Mouse (Mus musculus) c-Kit-negative CD71-positive TER-119-positive erythroid progenitor cells, embryonic 14.5 days (primary cell): ENCODE measurements around the gene Trpd52l3.
"Not testable (repeated sequence)": the region's sequence is repeated elsewhere in the genome, so short reads cannot be mapped to it uniquely, and the experiment has no call there.

ENCODE experiments used
- DNase-seq: peaks from one replicate; pipeline ENCODE4 v3.0.0-alpha.2; 2013; ENCODE audit warnings: low read depth, low spot score

Gene Trpd52l3

DNA sequence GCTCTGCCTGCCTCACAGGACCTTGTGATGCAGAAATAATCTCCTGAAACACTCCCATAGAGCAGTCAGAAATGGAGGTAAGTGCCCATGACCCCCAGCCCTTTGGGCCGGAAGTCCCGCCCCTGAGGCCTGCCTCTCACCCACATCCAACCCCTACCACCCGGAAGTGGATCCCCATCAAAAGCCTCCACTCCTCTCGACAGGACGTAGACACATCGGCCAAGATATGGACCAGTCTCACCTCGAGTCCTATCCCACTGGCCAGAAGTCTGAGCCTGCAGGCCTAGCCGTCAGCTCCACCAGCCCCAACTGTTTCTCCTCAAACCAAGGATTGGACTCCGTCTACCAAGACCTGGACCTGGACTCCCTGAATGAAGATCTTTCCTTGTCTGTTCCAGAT, at the start of gene Trpd52l3:
Gene Trpd52l3, plus strand, starts transcription at position 170 of the 400 bp plus-strand sequence.
- DNase-seq: no peak

DNA sequence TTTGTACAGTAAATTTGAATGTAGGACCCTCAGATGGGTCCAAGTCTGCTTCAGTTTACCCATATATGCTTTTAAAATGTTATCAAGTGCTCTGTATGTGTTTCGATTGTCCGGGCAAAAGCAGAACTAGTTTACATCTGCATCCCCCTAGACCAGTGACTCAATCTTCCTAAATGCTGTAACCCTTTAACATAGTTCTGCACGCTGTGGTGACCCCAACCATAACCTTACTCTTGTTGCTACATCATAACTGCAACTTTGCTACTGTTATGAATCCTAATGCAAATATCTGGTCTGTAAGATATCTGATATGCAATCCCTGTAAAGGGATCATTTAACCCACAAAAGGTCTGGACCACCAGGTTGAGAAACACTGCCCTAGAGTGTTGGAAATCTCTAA, 49.8 kb upstream of the Trpd52l3 start:
- DNase-seq: no peak

DNA sequence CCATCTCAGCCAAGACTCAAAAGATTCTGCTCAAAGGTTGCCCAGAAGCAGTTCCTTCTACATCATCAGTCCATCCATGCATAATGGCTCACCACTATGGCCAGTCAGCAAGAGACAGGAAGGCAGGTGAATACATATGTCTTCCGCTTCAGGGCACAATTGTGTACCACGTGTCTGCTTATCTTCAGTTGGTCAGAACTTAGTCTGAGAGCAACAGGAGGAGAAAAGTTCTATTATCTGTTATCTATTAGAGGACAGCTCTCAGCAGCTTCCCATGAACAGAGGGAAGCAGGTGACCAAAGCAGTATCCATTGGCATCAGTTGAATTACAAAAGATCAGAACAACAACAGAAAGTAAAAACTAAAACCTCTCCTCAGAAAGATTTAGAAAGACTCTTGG, 48.1 kb upstream of the Trpd52l3 start:
- no peak for DNase-seq

DNA sequence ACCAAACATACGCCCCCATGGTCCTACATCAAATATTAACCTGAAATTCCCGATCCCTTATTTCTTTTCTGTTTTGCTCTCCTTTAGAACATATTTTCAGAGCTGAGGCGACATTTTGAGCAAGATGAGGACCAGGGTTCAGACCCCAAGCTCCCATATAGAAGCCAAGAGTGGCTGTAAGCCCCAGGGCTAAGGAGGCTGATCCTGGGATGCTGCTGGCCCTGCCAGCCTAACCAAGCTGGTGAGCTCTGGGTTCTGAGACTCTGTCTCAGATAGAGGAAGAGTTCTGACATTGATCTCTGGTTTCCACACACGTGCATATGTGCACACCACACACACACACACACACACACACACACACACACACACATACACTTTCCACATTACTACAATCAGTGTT, 42.7 kb upstream of the Trpd52l3 start:
- no peak for DNase-seq

DNA sequence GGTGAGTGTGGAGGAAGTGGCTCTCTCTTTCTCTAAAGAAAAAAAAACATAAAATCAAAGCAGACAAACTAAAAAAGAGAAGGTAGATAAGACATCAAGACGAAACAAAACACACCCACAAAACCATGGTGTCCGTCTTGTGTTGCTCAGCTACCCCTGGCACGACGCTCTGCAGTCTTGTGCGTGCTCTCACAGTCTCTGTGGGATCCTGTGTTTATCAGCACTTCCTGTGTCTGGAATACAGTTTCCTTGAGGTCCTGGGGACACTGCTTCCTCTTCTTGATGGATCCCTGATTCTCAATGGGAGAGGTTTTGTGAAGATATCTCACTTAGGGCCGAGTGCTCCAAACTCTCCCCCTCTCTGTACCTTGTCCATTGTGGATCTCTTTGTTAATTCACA, 41.7 kb upstream of the Trpd52l3 start:
- DNase-seq: no peak

DNA sequence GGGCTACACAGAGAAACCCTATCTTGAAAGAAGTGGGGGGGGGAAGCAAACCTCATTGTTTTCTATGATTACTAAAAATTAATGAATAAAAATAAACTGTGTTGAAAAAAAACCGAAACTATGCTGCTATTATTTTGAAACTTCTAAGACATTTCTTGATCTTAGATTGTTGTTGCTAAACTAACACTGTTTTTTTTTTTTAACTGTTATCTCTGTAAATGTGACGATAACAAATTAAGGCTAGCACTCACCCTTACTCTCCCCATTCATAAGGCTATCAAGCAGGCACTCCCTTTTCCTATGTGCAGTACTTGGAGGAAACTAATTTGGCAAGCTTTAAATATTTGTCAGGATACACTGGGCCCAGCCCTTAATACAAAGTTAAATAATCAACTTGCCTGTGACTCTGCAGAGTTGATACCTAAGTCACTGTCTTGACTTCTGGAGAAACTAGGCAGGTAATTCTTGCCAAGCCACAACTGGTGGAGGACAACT, 39.9 kb upstream of the Trpd52l3 start:
- DNase-seq: no peak

DNA sequence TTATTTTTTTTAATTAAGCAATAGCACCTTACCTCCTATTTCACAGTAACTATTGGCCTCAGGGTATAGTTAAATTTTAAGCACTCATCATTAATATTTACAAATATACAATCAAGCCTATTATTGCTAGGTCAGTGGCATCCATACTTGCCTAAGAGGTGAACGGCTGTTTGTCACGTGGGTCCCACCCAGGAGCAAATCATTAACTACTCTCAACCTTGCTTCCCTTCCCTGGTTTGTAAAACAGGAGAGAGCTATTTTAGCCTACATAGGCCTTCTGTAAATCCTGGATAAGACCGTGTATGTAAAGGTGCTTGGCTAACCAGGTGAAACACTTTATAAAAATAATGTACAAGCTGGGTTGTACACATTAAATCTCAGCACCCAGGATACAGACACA, 35.6 kb upstream of the Trpd52l3 start:
- no peak for DNase-seq

DNA sequence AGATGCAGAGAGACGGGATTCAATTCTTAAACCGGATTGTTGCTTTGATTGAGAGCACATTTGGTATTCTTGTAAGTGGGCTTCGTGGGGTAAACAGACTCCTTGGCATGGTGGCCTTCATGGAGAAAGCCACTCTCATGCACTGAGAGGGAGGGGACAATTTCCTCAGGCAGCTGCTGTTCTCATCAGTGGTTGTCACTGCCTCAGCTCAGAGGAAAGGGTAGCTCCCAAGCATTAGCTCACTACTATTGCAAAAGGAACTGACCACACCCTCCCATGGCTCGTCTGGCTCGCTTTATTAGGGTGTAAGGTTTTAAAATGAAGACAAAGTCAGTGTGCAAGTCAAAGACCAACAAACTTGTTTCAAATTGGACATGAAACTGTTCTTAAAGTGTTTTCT, 30.2 kb upstream of the Trpd52l3 start:
- no peak for DNase-seq

DNA sequence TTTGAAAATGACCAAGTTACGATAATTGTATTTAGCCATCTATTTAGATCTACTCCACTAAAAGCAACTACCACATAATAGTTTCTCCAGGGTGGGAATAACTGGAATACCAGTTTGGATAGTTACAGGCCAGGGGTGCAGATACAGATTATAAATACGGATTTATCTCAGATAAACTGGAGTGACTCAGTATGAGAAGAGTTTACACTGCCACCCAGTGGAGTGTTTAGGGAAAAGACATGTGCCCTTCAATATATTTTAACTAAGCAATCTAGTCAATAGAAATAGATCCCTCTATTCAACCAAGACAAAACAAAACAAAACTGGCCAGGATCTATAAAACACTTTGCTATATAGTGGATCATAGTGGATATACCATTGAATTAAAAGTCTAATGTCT, 24.7 kb upstream of the Trpd52l3 start:
- no peak for DNase-seq

DNA sequence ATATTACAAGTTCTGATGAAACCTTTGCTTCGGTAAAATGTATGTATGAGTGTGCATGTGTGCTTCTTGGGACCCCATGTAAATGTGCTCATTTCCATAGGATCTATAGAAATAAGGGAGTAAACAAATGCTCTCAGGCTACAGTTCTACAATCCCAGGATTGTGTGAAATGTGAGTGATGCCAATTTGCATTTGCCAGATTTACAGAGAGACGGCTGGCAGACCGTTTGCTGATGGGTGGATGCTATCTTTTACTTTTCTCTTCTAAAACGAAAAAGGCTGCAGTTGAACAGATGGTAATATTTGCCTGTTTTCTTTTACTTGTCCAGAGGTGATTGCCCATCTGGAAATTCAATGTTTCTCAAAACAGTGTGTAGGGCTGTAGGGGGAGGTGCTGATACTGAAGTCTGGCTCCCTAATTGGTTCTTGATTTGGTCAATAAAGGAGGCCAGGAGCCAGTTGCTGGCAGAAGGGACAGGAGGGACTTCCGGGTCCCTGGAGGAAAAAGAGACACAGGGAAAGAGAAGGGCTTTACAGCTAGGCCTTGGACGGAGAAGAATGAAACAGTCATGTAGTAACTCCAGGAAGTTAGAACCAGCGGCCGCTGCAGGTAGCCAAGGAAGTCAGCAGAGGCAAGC, 24.0 kb upstream of the Trpd52l3 start:
- DNase-seq: no peak

DNA sequence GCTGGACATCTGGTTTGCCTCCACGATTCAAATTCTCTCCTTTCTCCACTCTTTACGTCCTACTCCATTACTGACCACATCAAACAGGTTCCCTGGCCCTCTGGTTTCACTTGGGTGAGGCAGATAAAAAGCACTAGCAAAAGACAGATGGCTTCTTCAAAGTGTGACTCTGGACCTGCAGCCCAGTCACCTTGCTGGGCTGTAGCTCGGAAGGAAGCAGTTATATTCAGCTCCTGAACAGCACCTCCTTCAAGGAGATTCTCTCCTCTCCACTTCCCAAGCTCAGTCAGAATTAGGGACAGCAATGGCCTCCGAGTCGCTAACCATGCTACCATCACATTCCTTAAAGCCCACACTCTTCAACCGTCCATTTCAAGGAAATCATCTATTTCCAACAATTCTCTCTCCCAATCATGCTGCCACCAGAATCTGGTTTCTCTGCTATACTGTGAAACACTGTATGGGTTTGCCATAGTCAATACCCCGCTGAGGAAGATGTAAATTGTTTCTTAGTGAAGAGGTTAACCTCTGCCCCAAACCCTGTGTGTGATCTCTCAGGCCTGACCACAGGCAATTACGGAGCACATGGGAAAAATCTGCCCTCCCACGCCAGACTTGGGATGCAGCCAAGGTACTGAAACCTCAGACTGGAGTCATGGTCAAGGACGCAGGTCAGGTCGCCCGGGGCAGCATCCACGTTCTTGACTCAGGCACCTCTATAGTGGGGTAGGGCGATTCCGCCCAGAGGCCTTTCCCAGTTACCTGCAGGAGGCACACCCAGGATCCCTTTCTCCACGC, 19.2 kb upstream of the Trpd52l3 start:
- DNase-seq: no peak

DNA sequence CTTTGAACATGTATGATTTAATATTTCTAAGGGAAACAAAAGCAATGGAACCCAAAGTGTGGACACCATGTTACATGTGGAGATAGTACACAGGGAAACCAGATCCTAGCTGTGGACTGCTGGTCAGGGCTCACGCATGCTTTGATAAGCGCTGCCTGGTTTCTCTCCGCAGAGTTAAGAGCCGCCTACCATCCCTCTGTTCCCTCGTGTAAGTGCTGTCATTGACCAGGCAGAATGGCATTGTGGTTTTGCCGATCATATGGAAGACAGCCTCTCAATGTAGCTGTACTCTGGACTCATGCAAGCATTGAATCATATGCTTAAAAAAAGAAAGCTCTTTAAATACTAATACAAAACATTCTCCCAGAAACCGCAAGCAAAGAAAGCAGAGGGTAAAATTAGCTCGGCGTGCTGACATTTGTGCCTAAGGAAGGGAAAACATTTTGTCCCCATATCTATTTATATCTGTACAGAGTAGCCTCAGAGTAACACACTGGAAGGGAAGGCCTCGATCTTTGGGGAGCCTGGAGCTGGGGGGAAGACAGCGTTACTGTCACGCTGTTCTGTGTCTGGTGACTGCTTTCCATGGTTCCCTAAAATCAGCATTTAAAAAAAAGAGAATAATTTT, 17.0 kb upstream of the Trpd52l3 start:
- DNase-seq: no peak

DNA sequence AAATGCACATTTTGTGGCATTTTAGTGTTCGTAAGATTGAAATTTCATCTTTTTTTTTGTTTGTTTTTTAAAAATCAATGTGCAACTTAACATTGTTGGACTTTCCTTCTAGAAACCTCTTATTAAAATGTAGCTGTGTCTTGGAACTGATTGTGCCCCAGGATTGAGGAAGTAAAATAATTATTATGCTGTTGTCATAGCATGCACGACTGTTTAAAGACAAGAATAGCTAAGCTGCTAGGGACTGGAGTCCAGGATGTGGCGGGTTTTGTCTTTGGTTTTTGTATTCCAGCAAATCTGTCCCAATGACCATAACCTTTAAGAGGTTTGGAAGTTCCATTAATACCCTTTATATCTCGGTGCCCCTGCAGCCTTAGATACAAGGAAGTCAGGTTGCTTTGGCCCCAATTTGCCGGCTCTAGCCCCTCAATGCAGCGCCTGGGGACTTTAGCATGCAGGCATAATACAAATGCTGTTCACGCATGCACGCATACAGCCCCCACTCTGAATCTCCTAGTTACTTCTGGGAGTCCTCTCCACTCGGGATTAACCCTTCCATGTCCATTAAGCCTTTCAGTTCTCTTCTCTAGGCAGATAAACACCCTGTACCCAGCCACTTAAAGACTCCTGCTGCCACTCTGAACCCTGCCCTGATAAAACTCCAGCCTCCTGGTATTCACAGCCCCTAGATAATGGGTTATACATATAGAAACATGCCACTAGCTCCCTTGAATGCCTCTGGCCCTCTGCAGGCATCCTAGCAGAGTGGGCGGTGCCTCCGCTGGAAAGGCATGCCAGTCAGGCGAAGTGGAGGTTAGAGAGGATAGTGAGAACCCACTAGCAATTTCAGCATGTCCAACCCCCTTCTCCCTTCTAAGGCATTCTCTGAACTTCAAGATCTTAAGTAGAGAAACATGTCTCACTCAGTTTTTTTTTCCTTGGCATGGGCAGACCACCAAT, 2.9 kb upstream of the Trpd52l3 start:
- no peak for DNase-seq

DNA sequence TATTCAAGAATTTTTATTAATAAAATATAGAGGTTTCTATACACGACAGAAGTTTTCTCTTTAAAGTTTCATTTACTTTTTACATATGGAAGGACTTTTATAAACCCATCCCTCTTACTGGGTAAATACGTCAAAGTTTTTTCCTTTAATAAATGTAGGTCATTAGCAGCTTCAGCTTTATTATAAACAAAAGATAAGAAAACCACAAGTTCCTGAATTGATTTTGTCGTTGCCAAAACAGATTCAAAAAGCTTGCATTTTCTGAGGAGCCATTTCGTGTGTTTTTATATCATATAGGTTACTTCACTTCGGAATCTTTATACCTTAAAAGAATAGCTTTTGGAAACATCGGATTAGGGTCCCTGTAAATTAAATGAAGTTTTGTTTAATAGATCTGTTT, 2.0 kb upstream of the Trpd52l3 start:
- no peak for DNase-seq

DNA sequence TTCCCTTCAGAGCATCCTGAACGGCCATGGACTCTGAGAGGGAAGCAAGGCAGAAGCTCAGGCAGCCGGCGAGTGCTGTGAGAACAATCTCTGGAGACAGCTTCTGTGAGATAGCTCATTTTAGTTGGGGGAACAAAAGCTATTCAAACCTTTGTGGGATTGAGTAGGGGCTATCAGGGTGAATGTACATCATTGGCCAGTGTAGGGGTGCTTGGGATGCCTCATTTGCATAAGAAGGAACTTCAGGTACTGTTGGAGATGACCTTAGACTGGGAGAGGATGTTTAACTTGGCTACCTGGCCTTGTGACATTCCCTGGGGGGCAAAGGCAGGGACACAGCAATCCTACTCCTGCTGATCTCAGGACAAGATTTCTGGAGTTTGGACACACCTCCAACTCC, 2.8 kb downstream of the Trpd52l3 start:
- DNase-seq: no peak

DNA sequence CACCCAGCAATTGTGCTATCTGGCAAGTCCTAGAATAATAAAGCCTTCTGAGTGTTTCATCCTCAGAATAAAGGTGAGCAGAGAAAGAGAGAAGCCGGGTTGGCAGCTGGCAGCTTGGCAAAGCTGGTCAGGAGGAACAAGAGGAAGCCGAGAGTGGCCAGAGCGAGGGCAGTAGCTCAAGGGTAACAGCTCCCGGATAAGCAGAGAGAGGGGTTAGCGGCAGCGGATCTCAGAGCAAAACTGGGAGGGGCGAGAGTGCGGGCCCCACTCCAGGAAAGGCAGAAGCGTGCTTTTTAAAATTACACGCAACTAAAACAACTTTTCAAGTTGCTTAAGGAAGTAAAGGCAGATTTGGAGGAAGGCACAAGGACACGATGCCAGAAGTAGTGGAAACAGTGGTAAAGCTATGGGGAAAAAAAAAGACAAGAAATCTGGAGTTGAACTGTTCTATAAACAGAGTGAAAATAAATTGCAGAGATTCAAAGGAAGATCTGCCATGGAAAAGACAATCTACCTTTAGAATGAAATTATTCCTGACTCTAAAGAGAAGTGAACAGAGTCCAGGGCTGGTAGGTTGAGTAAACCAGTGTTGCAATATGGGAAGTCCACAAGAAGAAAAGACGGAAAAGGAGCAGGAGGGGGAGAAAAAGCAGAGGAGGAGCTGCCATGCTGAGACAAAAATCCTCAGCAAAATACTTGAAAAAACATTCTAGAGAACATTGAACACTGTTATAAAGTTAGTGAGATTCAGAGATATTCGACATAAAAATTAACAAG, 7.1 kb downstream of the Trpd52l3 start:
- no peak for DNase-seq

DNA sequence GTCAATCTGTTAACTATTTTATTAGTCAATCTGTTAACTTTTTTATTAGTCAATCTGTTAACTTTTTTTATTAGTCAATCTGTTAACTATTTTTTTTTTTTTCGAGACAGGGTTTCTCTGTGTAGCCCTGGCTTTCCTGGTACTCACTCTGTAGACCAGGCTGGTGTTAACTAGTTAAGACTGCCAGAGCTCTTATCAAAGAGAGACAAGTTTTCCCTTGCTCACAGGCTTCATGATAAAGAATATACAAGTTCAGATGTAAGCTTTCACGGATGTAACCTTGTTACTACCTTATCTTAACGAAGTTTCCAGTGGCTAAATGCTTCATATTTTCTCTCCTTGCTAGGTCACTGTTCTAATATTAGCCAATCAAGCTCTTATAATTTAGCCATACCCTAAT, 10.7 kb downstream of the Trpd52l3 start:
- DNase-seq: no peak

DNA sequence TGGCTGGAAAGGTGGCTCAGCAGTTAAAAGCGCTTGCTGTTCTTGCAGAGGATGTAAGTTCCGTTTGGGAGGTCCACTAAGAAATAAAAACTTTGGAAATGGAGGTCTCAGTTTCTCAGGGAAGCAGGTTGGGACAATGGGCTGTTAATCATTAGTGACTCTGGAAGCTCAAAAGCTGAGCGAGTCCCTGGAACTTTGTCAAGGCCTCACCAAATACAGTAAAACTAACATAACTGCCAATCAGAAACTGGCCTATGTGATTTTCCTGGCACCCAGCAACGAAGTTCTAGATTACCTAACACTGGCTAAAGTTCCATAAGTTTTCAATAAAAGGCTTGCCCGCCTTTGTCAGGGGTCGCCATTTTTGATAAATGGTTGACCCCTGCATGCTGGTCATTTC, 12.6 kb downstream of the Trpd52l3 start:
- DNase-seq: no peak

DNA sequence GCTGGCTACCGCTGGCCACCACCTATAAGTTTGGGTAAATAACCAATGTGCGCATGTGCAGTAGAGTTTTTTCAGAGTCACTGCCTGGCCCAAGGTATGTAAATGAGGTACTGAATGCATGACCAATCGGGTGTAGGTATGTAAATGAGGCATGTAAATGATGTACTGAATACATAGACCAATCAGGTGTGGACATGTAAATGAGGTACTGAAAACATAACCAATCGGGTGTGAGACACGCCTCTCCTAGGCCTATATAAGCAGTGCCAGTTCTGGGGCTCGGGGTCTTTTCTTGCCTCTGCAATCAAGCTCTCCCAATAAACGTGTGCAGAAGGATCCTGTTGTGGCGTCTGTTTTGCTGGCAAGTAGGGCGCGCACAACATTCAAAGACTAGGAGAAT, 19.8 kb downstream of the Trpd52l3 start:
- DNase-seq: not testable (repeated sequence)

DNA sequence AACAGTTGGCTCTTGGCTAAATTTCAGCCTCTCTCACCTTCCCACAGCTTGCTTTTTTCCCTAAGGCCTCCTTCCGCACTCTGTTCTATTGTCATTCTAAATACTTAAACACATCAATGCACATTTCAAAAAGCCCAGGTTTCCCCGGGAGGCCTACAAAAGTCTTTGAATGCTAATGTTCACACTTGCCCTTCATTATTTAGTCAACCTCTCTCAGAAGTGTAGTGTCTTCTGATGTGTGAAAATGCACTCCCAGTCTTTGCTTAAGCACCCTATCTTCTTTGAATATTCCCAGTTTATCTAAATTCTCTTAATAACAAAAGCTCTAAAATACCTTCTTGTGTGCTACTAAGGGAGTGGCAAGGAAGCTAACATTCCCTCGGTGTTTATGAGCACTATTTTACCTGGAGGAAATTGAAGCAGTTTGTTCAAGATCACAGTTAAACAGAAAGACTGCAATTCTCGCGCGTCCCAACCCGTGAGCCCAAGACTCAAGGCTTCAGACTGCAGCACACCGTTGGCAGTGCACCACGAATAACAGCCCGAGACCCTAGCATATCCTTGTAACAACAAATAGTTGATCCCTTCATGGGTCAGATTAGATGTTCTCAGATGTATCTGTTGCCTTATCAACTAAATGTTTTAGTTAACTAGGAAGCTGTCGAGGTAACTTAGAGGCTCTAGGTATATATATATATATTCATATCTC, 25.6 kb downstream of the Trpd52l3 start:
- no peak for DNase-seq
